ENCODE assay signal across 8 mouse cellular contexts in the genomic region with DNA sequence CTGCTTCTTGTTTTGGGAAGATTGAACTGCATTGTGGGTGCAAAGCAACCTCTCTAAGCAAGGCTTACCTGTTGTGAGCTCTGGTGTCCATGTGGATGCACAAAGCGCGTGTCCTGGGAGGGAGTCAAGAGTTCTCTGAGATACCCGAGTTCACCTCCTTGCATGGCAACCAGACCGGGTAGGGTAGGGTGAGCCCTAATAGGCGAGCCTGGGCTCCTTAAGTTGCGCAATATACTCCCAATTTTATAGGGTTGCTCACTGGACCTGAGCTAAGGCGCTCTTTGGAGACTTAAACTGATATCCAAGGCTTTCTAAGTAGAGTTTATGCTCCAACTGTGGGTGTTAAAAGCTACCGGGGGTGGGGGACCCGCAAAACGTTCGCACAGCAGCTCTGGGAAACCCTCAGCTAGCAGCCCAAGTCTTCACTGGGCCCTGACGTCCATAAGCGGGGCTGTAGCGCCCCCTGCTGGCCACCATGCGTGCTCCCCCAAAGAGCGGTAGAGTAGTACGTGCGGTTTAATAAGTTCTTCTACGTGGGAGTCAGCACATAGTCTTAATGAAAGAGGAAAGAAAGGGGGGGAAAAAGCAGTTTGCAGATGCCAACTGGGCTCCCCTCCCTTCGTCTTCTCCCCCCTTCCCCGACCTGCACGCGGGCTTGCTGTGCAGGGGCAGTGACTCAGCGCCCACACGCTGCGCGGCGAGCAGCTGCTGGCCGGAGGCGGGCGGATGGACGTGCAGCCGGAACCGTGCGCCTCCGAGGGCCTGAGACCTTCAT. TPM values are rescaled to one million over a fixed set of nuclear protein-coding genes. Genes with fewer than 3 reads are reported as not detected.
DNase-seq lines count a peak whose midpoint lies in the region; ATAC-seq and TF ChIP-seq lines count a peak whose summit lies in the region.

No protein-coding gene starts in this region.

- no peaks in the 10 kb centered on the region for H3K9me3 ChIP-seq in forebrain, embryonic 12.5 days
- no peaks in the 10 kb centered on the region for H3K9me3 ChIP-seq in heart, postnatal 0 days (replicated peaks; ENCODE audit: control insufficient read depth, low read length)
- no peaks in the 10 kb centered on the region for H3K9me3 ChIP-seq in liver, postnatal 0 days (ENCODE audit: low read length)
- H3K9me3 ChIP-seq in neural tube, embryonic 14.5 days (ENCODE audit: control insufficient read depth, low read length), result no peaks in the 10 kb centered on the region

- no peak overlapping the region for H3K27ac ChIP-seq in forebrain, embryonic 12.5 days
- peak overlapping the region; percentile 28; the same call in 1 of the 2 replicates for H3K27ac ChIP-seq in heart, postnatal 0 days (ENCODE audit: low read depth)
- no peak overlapping the region for H3K27ac ChIP-seq in liver, postnatal 0 days (ENCODE audit: low read depth)
- no peak overlapping the region for H3K27ac ChIP-seq in neural tube, embryonic 14.5 days (ENCODE audit: low read depth, low read length)
- H3K27ac ChIP-seq in testis, adult 2 months (ENCODE audit: control insufficient read depth, insufficient read depth, low read depth, low read length), result no peak overlapping the region

- peak overlapping the region; percentile 39 for H3K4me3 ChIP-seq in forebrain, embryonic 12.5 days (replicated peaks)
- H3K4me3 ChIP-seq in heart, postnatal 0 days (ENCODE audit: low read depth, low read length), result peak overlapping the region; percentile 64
- peak overlapping the region; percentile 46 for H3K4me3 ChIP-seq in liver, postnatal 0 days (ENCODE audit: low read depth, low read length)
- H3K4me3 ChIP-seq in neural tube, embryonic 14.5 days (ENCODE audit: low read depth, low read length), result peak overlapping the region; percentile 30
- H3K4me3 ChIP-seq in testis, adult 2 months (ENCODE audit: control insufficient read depth, low read depth, low read length), result peak overlapping the region; percentile 86

- DNase-seq in CD8-positive naive resting alpha-beta T cell, adult 2 months (ENCODE audit: low read depth in 2 of 2, low spot score in 2 of 2), result peak; percentile 74 to 76
- peak; percentile 17 for DNase-seq in c-Kit-negative CD71-positive TER-119-positive erythroid progenitor cells, embryonic 14.5 days (ENCODE audit: low read depth, low spot score)
- DNase-seq in heart, postnatal 0 days (ENCODE audit: low spot score), result peak; percentile 83
- peak; percentile 88 to 92 for DNase-seq in kidney, postnatal 4 days
- DNase-seq in liver, postnatal 0 days, result peak; percentile 84

- H3K36me3 ChIP-seq in forebrain, embryonic 12.5 days (replicated peaks), result no peaks in the 10 kb centered on the region
- H3K36me3 ChIP-seq in heart, postnatal 0 days (replicated peaks; ENCODE audit: control insufficient read depth, insufficient read depth, low read length), result no peaks in the 10 kb centered on the region
- H3K36me3 ChIP-seq in liver, postnatal 0 days (replicated peaks; ENCODE audit: insufficient read depth, low read length), result no peaks in the 10 kb centered on the region
- no peaks in the 10 kb centered on the region for H3K36me3 ChIP-seq in neural tube, embryonic 14.5 days (ENCODE audit: control insufficient read depth, insufficient read depth, low read length)
- no peaks in the 10 kb centered on the region for H3K36me3 ChIP-seq in testis, adult 2 months (ENCODE audit: control insufficient read depth, insufficient read depth, low read length)

- TF ChIP-seq CTCF in heart, postnatal 0 days (IDR thresholded peaks at IDR 0.05; ENCODE audit: low read depth), result peak; percentile 93
- TF ChIP-seq CTCF in liver, postnatal 0 days (IDR thresholded peaks at IDR 0.05; ENCODE audit: low read depth), result peak; percentile 96
- TF ChIP-seq CTCF in testis, adult 2 months (IDR thresholded peaks at IDR 0.05; ENCODE audit: control insufficient read depth, insufficient read depth, insufficient replicate concordance, low read depth, low read length), result peak; percentile 95

- peak; percentile 41; the same call in 1 of the 2 replicates for TF ChIP-seq EP300 in heart, postnatal 0 days (IDR thresholded peaks at IDR 0.05; ENCODE audit: low read depth)
- TF ChIP-seq EP300 in liver, postnatal 0 days (IDR thresholded peaks at IDR 0.05; ENCODE audit: low read depth), result no peak

- peaks cover 45% of the 10 kb centered on the region for H3K4me1 ChIP-seq in forebrain, embryonic 12.5 days
- peaks cover 37% of the 10 kb centered on the region for H3K4me1 ChIP-seq in heart, postnatal 0 days (ENCODE audit: control insufficient read depth, insufficient read depth)
- H3K4me1 ChIP-seq in liver, postnatal 0 days (ENCODE audit: insufficient read depth), result peaks cover 25% of the 10 kb centered on the region
- H3K4me1 ChIP-seq in neural tube, embryonic 14.5 days (ENCODE audit: control insufficient read depth, insufficient read depth, low read length), result peaks cover 27% of the 10 kb centered on the region
- H3K4me1 ChIP-seq in testis, adult 2 months (ENCODE audit: control insufficient read depth, insufficient read depth, low read length), result peaks cover 24% of the 10 kb centered on the region

- WGBS in forebrain, embryonic 12.5 days, result 1% methylated on average over 36 of the region's 36 CpGs
- WGBS in heart, postnatal 0 days, result 3% methylated on average over 36 of the region's 36 CpGs
- WGBS in liver, postnatal 0 days (ENCODE audit: insufficient replicate concordance), result 2% methylated on average over 34 of the region's 36 CpGs
- WGBS in neural tube, embryonic 14.5 days, result 1% methylated on average over 36 of the region's 36 CpGs

- H3K4me2 ChIP-seq in forebrain, embryonic 12.5 days, result peak overlapping the region; percentile 61
- peak overlapping the region; percentile 94 for H3K4me2 ChIP-seq in heart, postnatal 0 days (ENCODE audit: low read depth, low read length)
- peak overlapping the region; percentile 77 for H3K4me2 ChIP-seq in liver, postnatal 0 days (ENCODE audit: low read depth, low read length)
- peak overlapping the region; percentile 55 for H3K4me2 ChIP-seq in neural tube, embryonic 14.5 days (ENCODE audit: low read depth, low read length)

- peak; percentile 88 for ATAC-seq in forebrain, embryonic 12.5 days (ENCODE audit: low FRiP score)
- peak; percentile 83 for ATAC-seq in heart, postnatal 0 days (ENCODE audit: insufficient read depth, low read depth)
- peak; percentile 84 for ATAC-seq in liver, postnatal 0 days
- ATAC-seq in neural tube, embryonic 14.5 days (ENCODE audit: low read depth), result peak; percentile 87; the same call in 1 of the 2 replicates

- H3K27me3 ChIP-seq in forebrain, embryonic 12.5 days, result peaks cover 66% of the 10 kb centered on the region
- H3K27me3 ChIP-seq in heart, postnatal 0 days (ENCODE audit: control insufficient read depth, insufficient read depth, low read length), result no peaks in the 10 kb centered on the region
- H3K27me3 ChIP-seq in liver, postnatal 0 days (ENCODE audit: insufficient read depth, low read length), result peaks cover 57% of the 10 kb centered on the region
- peaks cover 31% of the 10 kb centered on the region for H3K27me3 ChIP-seq in neural tube, embryonic 14.5 days (ENCODE audit: control insufficient read depth, insufficient read depth, low read length)
- H3K27me3 ChIP-seq in testis, adult 2 months (ENCODE audit: control insufficient read depth, insufficient read depth, low read length), result no peaks in the 10 kb centered on the region

- peak overlapping the region; percentile 42; the same call in 1 of the 2 replicates for H3K9ac ChIP-seq in forebrain, embryonic 12.5 days
- peak overlapping the region; percentile 49 for H3K9ac ChIP-seq in heart, postnatal 0 days (replicated peaks; ENCODE audit: low read depth, low read length)
- H3K9ac ChIP-seq in liver, postnatal 0 days (replicated peaks), result peak overlapping the region; percentile 54; the same call in 1 of the 2 replicates
- no peak overlapping the region; the same call in 1 of the 2 replicates for H3K9ac ChIP-seq in neural tube, embryonic 14.5 days (replicated peaks; ENCODE audit: low read depth, low read length)

- TF ChIP-seq POLR2A in testis, adult 2 months (IDR thresholded peaks at IDR 0.05; ENCODE audit: control insufficient read depth, low read depth, low read length), result no peak

RNA-seq across cellular contexts. Expression of a gene that starts 2.6 kb away (rescaled TPM):
- 3.0 and 3.1 TPM in 2 replicates for polyA plus RNA-seq in forebrain, embryonic 12.5 days (2016; fragmentation: Nextera tagmentation; extraction: Ambion mirVana)
- total RNA-seq in heart, postnatal 0 days (2014; rRNA removed; ENCODE audit: low replicate concordance), result 9.4 and 18.0 TPM in 2 replicates
- 34.5 and 39.7 TPM in 2 replicates for polyA plus RNA-seq in heart, postnatal 0 days (2015; fragmentation: Nextera tagmentation; extraction: Ambion mirVana)
- polyA plus RNA-seq in liver, postnatal 0 days (2015; fragmentation: Nextera tagmentation; extraction: Ambion mirVana), result 3.4 and 3.7 TPM in 2 replicates
- polyA plus RNA-seq in neural tube, embryonic 14.5 days (2014; fragmentation: Nextera tagmentation; extraction: Ambion mirVana), result 2.0 and 2.1 TPM in 2 replicates
- polyA plus RNA-seq in testis, adult 2 months (2012; rRNA removed), result 0.30 and 0.94 TPM in 2 replicates

RNA-seq across cellular contexts. Expression of a gene that starts 15.4 kb away (rescaled TPM):
- polyA plus RNA-seq in forebrain, embryonic 12.5 days (2016; fragmentation: Nextera tagmentation; extraction: Ambion mirVana), result 62.2 and 63.3 TPM in 2 replicates
- 56.9 and 64.6 TPM in 2 replicates for total RNA-seq in heart, postnatal 0 days (2014; rRNA removed; ENCODE audit: low replicate concordance)
- polyA plus RNA-seq in heart, postnatal 0 days (2015; fragmentation: Nextera tagmentation; extraction: Ambion mirVana), result 19.2 and 21.3 TPM in 2 replicates
- 5.6 and 5.9 TPM in 2 replicates for polyA plus RNA-seq in liver, postnatal 0 days (2015; fragmentation: Nextera tagmentation; extraction: Ambion mirVana)
- polyA plus RNA-seq in neural tube, embryonic 14.5 days (2014; fragmentation: Nextera tagmentation; extraction: Ambion mirVana), result 66.5 and 83.1 TPM in 2 replicates
- 35.2 and 37.0 TPM in 2 replicates for polyA plus RNA-seq in testis, adult 2 months (2012; rRNA removed)

Comparison
In these comparisons a context has a peak if more than half of its experiments do, and no peak if none do; other contexts are left out.
1. DNase-seq: peak in every context shown above with its lines; median percentile 90 in kidney, postnatal 4 days; 84 in liver, postnatal 0 days; 83 in heart, postnatal 0 days; 75 in CD8-positive naive resting alpha-beta T cell, adult 2 months; 17 in c-Kit-negative CD71-positive TER-119-positive erythroid progenitor cells, embryonic 14.5 days.
2. H3K4me3 ChIP-seq: peak in every context shown above with its lines; median percentile 86 in testis, adult 2 months; 64 in heart, postnatal 0 days; 46 in liver, postnatal 0 days; 39 in forebrain, embryonic 12.5 days; 30 in neural tube, embryonic 14.5 days.